Comparison of ENCODE assay signal across 27 mouse cellular contexts in genomic region chr13:100681615-100682014, GRCm38 (mm10).
"Had no signal": no experiment of that assay in that cellular context is flagged by ENCODE, and none has a peak within 500 bp of the region (broad histone marks: within the 10 kb centered on the region; RNA-seq: fewer than 3 reads in every experiment).

No protein-coding gene starts in this region.

- DNase-seq: gastrocnemius, adult 2 months; gastrocnemius, postnatal 10 days; gastrocnemius, postnatal 25 days; heart, adult 18-20 months; heart, postnatal 10 days; heart, postnatal 4 days; kidney, adult 11 months; kidney, adult 2 months; kidney, adult 9 months; kidney, postnatal 14 days; kidney, postnatal 36 days; layer of hippocampus, adult 9-11 months; layer of hippocampus, postnatal 36 days; liver had no signal

- H3K9me3 ChIP-seq: heart, embryonic 10.5 days; heart, embryonic 12.5 days; hindbrain, embryonic 10.5 days; hindbrain, embryonic 13.5 days; hindbrain, embryonic 15.5 days; kidney, embryonic 15.5 days; limb, embryonic 10.5 days; limb, embryonic 12.5 days had no signal

- H3K27ac ChIP-seq: gastrocnemius, adult 2 months; heart, embryonic 10.5 days; hindbrain, embryonic 10.5 days; hindbrain, embryonic 13.5 days; hindbrain, embryonic 15.5 days; hindbrain, postnatal 0 days; kidney, embryonic 15.5 days; kidney, postnatal 0 days; limb, embryonic 10.5 days; limb, embryonic 12.5 days; liver, embryonic 14.5 days had no signal

- H3K4me2 ChIP-seq: heart, embryonic 12.5 days; hindbrain, embryonic 13.5 days; hindbrain, embryonic 15.5 days; kidney, embryonic 15.5 days; limb, embryonic 12.5 days; liver, embryonic 11.5 days had no signal

- H3K4me3 ChIP-seq: gastrocnemius, adult 2 months; heart, embryonic 10.5 days; heart, embryonic 12.5 days; hindbrain, embryonic 10.5 days; hindbrain, embryonic 13.5 days; hindbrain, embryonic 15.5 days; kidney, embryonic 15.5 days; limb, embryonic 10.5 days; limb, embryonic 12.5 days had no signal

- H3K9ac ChIP-seq: heart, embryonic 12.5 days; hindbrain, embryonic 13.5 days; hindbrain, embryonic 15.5 days; kidney, embryonic 15.5 days; limb, embryonic 12.5 days; liver, embryonic 14.5 days had no signal

- H3K36me3 ChIP-seq: heart, embryonic 10.5 days; hindbrain, embryonic 10.5 days; hindbrain, embryonic 13.5 days; hindbrain, embryonic 15.5 days; kidney, embryonic 15.5 days; limb, embryonic 10.5 days; limb, embryonic 12.5 days had no signal

- H3K27me3 ChIP-seq: heart, embryonic 12.5 days; hindbrain, embryonic 13.5 days; hindbrain, embryonic 15.5 days; kidney, embryonic 15.5 days; limb, embryonic 12.5 days had no signal

- ATAC-seq: hindbrain, postnatal 0 days; intestine, embryonic 16.5 days had no signal

- H3K4me1 ChIP-seq: heart, embryonic 10.5 days; heart, embryonic 12.5 days; hindbrain, embryonic 10.5 days; hindbrain, embryonic 13.5 days; hindbrain, embryonic 15.5 days; kidney, embryonic 15.5 days; limb, embryonic 10.5 days; limb, embryonic 12.5 days had no signal
